Mouse (Mus musculus) MEL (cell line): ENCODE data around the gene Rdh16.

Source experiments
- EP300 ChIP-seq, 2 experiments: IDR thresholded peaks; 2 replicates each; pipeline ENCODE4 v1.6.1; 2011; ENCODE audit warnings: improper control_type of control experiment in 2 of 2, low read length in 2 of 2, low read depth in 1 of 2, mild to moderate bottlenecking in 1 of 2
- GATA1 ChIP-seq: IDR thresholded peaks from 2 replicates; pipeline ENCODE4 v1.6.1; 2011; ENCODE audit warnings: low read depth, low read length, improper control_type of control experiment
- MAFK ChIP-seq: IDR thresholded peaks from 2 replicates; pipeline ENCODE4 v1.6.1; 2011; ENCODE audit warnings: low read depth, mild to moderate bottlenecking, low read length, improper control_type of control experiment, borderline replicate concordance
- MYC ChIP-seq: IDR thresholded peaks from 2 replicates; pipeline ENCODE4 v1.6.1; 2011; ENCODE audit warnings: low read depth, mild to moderate bottlenecking, low read length, improper control_type of control experiment, moderate library complexity
- POLR2A ChIP-seq, 2 experiments: IDR thresholded peaks; 2 replicates each; pipeline ENCODE4 v1.6.1; 2011 to 2012; ENCODE audit warnings: low read length in 2 of 2, mild to moderate bottlenecking in 2 of 2, control low read depth in 1 of 2, improper control_type of control experiment in 1 of 2, low read depth in 1 of 2, moderate library complexity in 1 of 2; ENCODE audit not compliant: control insufficient read depth in 1 of 2, insufficient read depth in 1 of 2, poor library complexity in 1 of 2
- SMC3 ChIP-seq: IDR thresholded peaks from 2 replicates; pipeline ENCODE4 v1.6.1; 2011; ENCODE audit warnings: low read depth, low read length, improper control_type of control experiment
- USF1 ChIP-seq: IDR thresholded peaks from 2 replicates; pipeline ENCODE4 v1.6.1; 2014; ENCODE audit warnings: low read depth, mild to moderate bottlenecking, inconsistent platforms, low read length, improper control_type of control experiment, moderate library complexity
- ZNF384 ChIP-seq: IDR thresholded peaks from 2 replicates; pipeline ENCODE4 v1.6.1; 2012; ENCODE audit warnings: low read depth, mild to moderate bottlenecking, inconsistent platforms, low read length, improper control_type of control experiment

DNA sequence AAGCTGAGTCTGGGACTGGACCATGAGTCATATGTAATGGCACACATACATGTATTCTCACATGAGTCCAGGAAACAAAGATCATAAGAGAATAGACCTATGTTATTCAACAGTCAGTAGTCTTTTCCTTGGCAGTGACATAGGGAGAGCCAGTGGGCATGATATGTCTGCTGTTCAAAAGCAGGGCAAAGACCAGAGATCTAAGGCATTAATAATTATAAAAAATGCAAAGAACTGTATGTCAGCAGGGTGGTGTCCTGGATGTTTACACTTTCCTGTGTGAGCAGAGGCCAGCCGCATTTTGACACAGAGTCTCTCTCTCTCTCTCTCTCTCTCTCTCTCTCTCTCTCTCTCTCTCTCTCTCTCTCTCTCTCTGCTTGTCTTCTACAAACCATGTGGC is 48.7 kb downstream of the Rdh16 start, which contains the start of gene Rdh19:
- TF ChIP-seq POLR2A (IDR thresholded peaks at IDR 0.05; ENCODE audit: control insufficient read depth in 1 of 2, insufficient read depth in 1 of 2, low read depth in 1 of 2, low read length in 2 of 2, poor library complexity in 1 of 2) (no peak), SMC3 (no peak), MYC (no peak), MAFK (no peak), EP300 (IDR thresholded peaks at IDR 0.05; ENCODE audit: low read depth in 1 of 2, low read length in 2 of 2) (no peak), ZNF384 (no peak), USF1 (no peak), GATA1 (no peak)
